Mouse (Mus musculus): ENCODE data around the gene Ciita.

The Ciita gene

DNA sequence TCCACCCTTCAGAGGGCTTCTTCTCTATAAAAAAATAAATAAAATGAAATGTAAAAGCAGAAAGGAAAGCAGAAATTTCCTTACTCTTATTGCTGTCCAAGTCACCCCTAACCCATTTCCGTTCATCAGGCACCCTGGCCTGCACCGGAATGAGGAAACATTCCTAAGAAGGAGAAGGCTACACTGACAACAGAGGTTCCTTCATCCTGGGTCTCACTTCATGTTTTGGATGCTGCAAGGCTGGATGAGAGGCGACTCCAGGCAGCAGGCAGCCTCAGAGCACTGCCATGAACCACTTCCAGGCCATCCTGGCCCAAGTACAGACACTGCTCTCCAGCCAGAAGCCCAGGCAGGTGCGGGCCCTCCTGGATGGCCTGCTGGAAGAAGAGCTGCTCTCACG is at the start of gene Ciita:
Ciita (plus strand) TSS at position 203 of the 400 bp plus-strand sequence.
- no peak for DNase-seq (ENCODE audit: low spot score in 2 of 2)

DNA sequence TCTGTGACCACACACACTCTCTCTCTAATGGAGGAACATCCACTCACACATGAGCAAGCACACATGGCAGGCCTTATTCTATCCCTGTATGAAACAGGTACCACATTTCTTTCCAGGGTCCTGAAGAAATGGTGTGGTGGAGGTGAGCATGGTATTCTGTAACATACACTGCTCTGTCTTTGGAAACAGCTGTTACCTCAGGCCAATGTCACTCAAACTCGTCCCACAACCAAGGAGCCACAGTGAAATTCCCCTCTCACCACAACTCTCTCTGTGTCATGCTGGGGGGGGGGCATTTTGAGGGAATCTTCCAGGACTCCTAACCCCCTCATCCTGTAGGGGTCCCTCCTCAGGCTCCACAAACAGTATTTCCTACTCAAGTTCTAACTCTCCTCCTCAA is 47.9 kb upstream of the Ciita start:
- no peak for DNase-seq (ENCODE audit: low spot score in 2 of 2)

GRCm38 (mm10) chr16:10432387-10432786 is 47.5 kb upstream of the Ciita start:
- no peak for DNase-seq (ENCODE audit: low spot score in 2 of 2)

- no peak for DNase-seq (ENCODE audit: low spot score in 2 of 2)
Observed at GRCm38 (mm10) chr16:10433344-10433743, 46.5 kb upstream of the Ciita start.

DNA sequence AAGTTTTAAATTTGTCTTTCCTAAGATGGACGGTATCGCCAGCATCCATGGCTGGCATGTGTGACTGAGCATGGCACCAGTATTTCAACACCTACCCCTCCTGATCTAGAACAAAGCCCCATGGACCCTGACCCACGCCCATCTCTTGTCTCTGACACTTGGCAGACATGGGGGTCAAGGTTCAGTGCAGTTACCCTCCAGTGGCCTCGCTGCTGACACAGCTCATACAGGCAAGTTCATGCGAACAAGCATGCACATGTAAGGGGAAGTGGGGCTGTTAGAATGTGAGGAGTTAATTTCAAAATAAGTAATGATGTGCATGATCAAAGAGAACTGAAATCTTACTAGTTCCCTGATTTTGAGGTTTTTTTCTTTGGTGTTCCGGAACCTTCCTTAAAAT is 43.7 kb upstream of the Ciita start:
- DNase-seq (ENCODE audit: low spot score in 2 of 2): no peak

- DNase-seq (ENCODE audit: low spot score in 2 of 2): no peak
Observed at GRCm38 (mm10) chr16:10438055-10438454, 41.8 kb upstream of the Ciita start.

DNA sequence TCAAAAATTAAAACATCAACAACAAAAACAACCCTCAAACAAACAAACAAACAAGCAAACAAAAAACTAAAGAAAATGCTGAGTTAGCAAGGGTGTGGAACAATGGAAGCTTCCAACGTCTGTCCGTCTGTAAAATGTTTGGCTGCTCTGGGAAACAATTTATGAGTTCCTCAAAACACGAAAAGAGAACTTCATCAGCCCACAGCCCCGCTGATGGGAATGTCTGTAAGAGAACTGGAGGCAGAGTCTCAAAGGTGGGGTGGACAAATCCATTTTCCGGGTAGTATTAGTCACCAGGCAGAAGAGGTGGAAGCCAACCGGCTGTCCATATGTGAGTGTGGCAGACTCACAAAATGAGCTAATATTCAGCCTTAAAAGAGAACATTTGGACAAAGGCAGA is 38.5 kb upstream of the Ciita start:
- no peak for DNase-seq (ENCODE audit: low spot score in 2 of 2)

DNA sequence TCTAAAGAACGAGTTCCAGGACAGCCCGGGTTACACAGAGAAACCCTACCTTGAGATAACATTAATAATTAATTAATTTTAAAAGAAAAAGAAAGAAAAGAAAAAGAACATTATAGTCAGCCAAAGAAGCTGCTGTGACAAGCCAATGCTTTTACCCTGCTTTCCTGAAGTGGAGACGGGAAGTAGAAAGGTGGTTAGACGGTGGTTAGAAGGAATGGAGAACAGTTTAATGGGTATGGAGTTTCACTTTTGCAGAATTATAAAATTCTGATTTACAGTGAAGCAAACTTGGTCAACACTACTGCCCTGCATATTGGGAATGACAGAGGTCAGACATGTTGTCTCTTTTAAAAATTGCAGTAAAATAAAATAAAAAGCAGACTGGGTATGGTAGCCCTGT is 38.1 kb upstream of the Ciita start:
- DNase-seq (ENCODE audit: low spot score in 2 of 2): no peak

- no peak for DNase-seq (ENCODE audit: low spot score in 2 of 2)
Observed at GRCm38 (mm10) chr16:10443723-10444122, 36.1 kb upstream of the Ciita start.

GRCm38 (mm10) chr16:10446573-10447263 is 33.1 kb upstream of the Ciita start:
- no peak for DNase-seq (ENCODE audit: low spot score in 2 of 2)

DNA sequence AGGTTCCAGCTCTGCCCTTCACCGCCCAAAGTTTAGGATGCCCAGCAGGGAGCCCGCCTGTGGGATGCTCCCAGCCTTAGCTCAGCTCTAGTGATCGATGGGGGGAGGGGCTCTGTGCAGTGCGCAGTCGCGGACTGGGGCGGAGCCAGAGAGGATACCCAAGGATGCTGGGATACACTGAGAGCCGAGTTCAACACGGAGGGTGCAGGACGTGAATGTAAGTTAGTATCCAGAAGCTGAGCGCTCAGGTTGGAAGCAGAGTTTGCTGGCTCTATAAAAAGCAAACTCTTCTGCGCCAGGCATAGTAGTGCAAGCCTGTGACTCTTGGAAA is 32.6 kb upstream of the Ciita start, which contains the start of gene Tvp23a:
Tvp23a (minus strand) TSS at position 99 of the 331 bp plus-strand sequence.
- DNase-seq (ENCODE audit: low spot score in 2 of 2): peak in 1 of 2 experiments; percentile 33

- DNase-seq (ENCODE audit: low spot score in 2 of 2): no peak
Observed at GRCm38 (mm10) chr16:10447781-10448180, 32.1 kb upstream of the Ciita start.

DNA sequence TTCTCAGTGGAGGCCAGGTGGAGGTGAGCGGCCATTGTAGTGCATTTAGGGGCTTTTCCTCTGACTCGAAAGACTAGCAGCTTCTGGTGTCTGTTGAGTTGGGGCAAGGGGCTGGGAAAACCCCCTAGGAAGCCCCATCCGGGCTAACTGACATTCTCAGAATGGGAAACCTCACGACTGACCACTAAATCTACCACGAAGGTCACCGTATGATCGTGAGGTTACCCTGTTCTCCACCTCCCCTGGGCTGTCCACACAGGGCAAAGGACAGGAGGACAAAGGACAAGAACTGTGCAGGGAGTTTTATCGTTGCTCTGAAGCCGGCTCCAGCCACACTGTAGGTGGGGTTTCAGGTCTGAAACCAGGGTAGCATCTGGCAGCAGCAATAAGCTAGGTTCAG is 30.9 kb upstream of the Ciita start:
- DNase-seq (ENCODE audit: low spot score in 2 of 2): no peak

GRCm38 (mm10) chr16:10451906-10452305 is 28.0 kb upstream of the Ciita start:
- no peak for DNase-seq (ENCODE audit: low spot score in 2 of 2)

DNA sequence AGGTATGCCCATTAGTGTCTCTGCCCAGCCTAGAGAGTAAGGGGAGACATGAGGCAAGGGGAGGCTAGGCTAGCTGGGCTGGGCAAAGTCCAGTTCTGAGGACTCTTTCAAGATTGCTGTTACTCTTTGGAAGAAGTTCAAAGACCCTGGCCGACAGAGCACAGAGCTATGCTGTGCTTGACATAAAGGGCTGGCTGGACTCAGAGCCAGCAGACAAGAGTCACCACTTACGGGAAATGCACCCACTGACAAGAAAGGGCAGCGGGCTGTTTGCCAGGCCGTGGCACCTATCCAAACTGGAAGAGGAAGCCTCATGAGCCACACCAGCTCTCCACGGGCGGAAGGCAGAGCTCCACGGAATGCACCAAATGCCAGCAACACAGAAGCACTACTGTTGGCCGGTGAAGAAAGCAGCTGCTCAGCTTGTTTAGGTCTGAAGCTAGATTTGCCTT is 27.4 kb upstream of the Ciita start:
- DNase-seq (ENCODE audit: low spot score in 2 of 2): peak; percentile 16 to 37

GRCm38 (mm10) chr16:10453872-10454582 is 25.8 kb upstream of the Ciita start:
- DNase-seq (ENCODE audit: low spot score in 2 of 2): no peak

- no peak for DNase-seq (ENCODE audit: low spot score in 2 of 2)
Observed at GRCm38 (mm10) chr16:10454583-10454974, 25.3 kb upstream of the Ciita start.

- DNase-seq (ENCODE audit: low spot score in 2 of 2): no peak
Observed at GRCm38 (mm10) chr16:10460188-10460587, 19.7 kb upstream of the Ciita start.

GRCm38 (mm10) chr16:10461178-10461577 is 18.7 kb upstream of the Ciita start:
- no peak for DNase-seq (ENCODE audit: low spot score in 2 of 2)

GRCm38 (mm10) chr16:10465011-10465681 is 14.7 kb upstream of the Ciita start:
- DNase-seq (ENCODE audit: low spot score in 2 of 2): no peak

DNA sequence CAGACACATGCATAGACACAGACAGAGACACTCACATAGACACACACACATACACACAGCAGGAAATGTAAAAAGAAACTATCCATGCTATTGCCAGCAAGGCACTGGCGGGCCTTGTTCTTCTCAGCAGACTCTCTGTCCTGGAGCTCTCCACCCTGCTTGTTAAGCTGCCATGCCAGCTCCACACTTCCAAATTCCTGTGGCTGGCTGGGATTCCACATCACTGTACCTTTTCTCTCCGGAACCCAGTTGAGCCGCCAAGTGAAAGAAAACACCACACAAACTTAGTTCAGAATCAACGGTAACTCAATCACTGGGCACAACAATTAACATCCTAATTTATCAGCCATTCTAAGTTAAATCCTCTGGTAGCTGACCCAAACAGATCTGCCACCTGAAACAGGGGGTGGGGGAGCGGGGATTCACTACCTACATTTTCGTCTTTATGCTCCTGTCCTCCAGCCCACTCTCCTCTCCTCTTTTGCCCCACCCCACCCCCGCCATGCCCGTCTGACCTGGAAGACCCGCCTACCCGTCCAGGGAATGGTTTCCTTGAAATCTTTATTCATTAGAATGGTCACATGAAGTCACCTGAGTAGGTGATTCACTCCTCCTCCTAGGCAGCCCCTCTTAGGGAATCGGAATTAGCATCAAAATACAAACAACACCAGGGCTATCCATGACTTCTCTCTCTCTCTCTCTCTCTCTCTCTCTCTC is 12.3 kb upstream of the Ciita start:
- no peak for DNase-seq (ENCODE audit: low spot score in 2 of 2)

DNA sequence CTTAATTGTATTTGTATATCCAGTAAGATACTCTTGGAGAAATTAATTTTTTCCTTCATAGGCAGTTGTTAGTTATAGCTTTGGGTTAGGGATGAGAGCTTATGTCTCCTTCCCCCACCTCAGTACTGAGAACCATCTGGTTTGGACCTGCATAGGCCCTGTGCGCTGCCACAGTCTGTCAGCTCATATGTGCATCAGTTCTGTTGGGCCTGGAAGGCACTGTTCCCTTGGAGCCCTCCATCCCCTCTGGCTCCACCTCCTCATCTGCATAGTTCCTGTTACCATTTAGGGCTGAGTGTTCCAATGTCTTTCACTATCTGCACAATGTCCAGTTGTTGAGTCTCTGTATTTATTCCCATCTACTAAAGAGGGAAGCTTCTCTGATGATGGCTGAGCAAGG is 11.7 kb upstream of the Ciita start:
- DNase-seq (ENCODE audit: low spot score in 2 of 2): no peak
